Mouse (Mus musculus): Measurements from ENCODE around the gene Col4a3.
A peak's percentile ranks its signal among the peaks of the same experiment; 100 is the strongest.

Gene Col4a3

DNA sequence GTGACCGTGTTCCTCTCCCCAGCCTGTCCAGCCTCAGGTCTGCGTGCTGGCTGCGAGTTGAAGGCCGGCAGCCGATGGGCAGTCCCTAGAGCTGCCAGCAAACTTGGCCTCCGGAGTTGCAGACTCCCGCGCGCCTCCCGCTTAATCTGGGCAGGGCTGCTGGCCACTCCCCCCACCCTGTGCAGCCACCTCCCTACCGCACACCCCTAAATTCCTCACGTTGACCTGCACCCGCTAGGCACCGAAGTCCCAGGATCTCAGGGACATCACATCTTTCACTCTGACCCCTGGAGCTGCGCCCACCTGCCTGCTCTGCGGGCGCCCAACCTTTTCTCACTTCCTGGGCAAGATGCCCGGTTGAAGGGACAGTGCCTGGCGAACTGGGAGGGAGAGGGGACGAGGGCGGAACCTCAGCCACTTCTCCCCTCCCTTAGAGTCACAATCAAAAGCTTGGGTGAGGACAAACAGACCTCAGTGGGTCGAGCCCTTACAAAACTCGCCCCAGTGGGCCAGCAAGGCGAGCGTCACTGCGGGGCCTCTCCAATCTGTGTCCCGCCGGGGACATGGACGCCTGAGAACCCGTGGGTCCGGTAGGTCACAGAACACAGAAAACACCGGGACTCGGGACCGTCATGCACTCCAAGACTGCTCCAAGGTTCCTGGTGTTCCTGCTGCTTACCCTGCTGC, at the start of gene Col4a3, which contains the start of gene Col4a4:
Gene Col4a3 (plus strand): TSS at position 209 of the 687 bp plus-strand sequence.
Gene Col4a4 (minus strand): TSS at position 137 of the 687 bp plus-strand sequence.
- ATAC-seq (ENCODE audit: insufficient number of reproducible peaks, low FRiP score, low TSS enrichment), result peak; percentile 71

GRCm38 (mm10) chr1:82537848-82538247, 48.9 kb upstream of the Col4a3 start:
- no peak for ATAC-seq (ENCODE audit: insufficient number of reproducible peaks, low FRiP score, low TSS enrichment)

DNA sequence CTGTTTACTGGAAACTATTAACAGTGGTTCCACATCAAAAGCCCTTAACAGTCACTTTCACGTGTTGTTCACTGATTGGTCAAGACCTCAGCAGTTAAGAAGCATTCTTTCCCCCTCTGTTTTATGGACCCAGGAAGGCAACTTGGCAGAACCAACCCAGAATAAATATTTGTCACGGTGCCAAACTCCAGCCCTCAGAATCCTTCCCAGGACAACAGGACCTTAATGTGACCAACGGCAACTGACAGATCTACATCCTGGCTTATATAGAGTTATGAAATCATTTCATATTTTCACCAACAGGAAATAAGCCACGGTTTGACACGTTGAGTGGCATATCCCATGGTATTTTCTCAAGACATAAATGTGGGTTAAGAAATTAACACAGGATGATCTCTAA, 46.7 kb upstream of the Col4a3 start:
- no peak for ATAC-seq (ENCODE audit: insufficient number of reproducible peaks, low FRiP score, low TSS enrichment)

DNA sequence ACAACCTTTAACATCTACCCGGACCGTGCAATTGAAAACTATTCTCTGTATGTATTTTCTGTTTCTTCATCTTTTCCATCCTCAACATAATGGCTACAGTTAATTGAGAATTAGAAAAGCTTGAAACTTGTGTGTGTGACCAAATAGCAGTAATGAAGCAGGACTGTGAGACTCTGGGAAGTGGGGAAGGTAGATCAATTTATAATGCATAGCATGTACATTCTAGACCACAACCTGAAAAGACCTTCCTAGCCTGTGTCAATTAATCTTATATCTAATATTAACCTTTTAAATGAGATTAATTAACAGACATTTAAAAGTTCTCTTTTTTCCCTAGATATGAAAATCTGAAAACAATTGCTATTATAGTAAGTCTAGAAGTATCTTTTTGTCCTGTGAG, 42.8 kb upstream of the Col4a3 start:
- ATAC-seq (ENCODE audit: insufficient number of reproducible peaks, low FRiP score, low TSS enrichment), result no peak

DNA sequence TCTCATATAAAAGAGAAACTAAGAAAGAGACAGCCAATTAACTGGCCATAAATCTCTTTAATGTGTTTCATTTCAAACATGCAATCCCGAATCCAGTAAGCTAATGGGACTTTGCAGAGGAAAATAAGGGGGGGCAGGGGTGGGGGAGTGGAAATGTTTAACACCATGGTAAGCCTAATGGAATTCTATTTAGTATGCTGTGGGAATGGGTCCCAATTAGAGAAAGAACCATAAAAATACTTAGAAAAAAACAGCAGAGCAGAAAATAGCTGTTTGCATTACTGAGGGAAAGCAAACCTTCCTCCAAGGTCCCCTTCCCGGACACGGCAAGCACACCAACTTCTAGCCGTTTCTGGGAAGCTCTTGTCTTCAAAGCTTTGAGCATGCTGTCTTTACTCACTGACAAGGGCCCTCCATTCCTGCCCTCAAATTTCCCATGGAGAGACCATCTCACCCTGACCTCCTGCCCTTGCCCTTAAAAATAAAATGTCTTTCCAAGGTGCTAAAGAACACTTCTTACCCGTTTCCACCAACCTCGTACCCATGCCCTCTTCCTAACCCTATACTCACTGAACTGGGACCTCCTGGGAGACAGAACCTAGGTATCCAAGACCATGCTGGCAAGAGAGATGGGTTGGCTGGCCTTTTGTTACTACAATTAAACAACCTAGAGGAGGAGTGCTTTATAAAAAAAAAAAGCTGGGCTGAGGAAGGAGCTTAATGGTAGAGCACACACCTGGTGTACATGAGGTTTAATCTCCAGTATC, 42.1 kb upstream of the Col4a3 start:
- no peak for ATAC-seq (ENCODE audit: insufficient number of reproducible peaks, low FRiP score, low TSS enrichment)

GRCm38 (mm10) chr1:82545199-82545960, 41.3 kb upstream of the Col4a3 start:
- ATAC-seq (ENCODE audit: insufficient number of reproducible peaks, low FRiP score, low TSS enrichment), result no peak

DNA sequence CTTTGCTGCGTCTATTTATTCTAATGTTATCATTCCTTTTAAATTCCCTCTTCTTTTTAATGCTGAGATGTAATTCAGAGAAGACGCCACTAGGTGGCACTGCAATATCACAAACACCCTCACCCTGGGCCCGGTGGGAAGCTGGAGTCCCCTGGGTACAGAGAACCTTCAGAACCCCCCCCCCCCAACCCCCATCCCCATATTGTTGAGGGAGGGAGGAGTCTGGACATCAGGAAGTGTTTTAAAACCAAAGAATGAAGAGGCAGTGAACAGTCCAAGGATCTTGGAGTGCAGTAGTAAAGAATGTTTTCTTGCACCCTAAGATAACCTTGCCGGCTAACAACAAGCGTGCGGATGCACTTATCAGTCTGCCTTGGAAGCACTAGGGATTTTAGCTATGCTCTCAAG, 32.3 kb upstream of the Col4a3 start:
- peak; percentile 26; the same call in 1 of the 2 replicates for ATAC-seq (ENCODE audit: insufficient number of reproducible peaks, low FRiP score, low TSS enrichment)

DNA sequence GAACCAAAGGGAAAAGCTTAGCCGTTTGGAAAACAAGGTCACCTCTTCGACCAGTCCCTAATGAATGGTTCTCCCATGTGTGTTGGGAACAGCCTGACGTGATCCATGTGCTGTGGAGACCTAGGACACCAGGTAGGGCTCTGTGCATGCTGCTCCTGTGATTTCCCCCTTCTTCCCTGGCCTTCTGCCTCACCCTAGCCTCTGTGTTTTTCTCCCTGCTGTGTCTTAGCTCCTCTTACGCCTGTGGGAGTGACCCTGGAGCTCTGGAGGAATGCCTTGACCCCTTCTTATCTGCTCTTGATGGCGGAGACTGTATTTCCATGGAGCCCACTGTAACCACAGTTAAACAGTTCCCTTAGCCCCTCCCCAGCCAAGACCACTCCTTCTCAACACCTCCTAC, 31.8 kb upstream of the Col4a3 start:
- ATAC-seq (ENCODE audit: insufficient number of reproducible peaks, low FRiP score, low TSS enrichment), result no peak

DNA sequence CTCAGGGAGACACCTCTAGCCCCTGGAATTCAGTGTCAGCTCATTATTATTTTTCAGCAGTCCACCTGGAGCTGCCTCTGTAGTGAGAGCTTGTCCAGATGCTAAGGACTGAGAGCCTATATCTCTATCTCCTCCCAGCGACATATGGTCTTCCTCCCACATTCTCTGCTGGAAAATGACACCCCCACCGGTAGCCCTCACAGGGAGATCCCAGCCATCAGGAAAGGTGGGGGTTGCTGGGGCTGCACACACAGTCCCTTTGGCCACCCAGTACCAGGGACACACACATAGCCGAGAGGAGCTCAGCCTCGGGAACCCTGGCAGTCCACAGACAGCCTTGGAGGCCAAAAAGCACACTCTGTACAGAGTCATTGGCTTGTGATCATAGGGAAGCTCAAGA, 26.5 kb upstream of the Col4a3 start:
- ATAC-seq (ENCODE audit: insufficient number of reproducible peaks, low FRiP score, low TSS enrichment), result no peak

DNA sequence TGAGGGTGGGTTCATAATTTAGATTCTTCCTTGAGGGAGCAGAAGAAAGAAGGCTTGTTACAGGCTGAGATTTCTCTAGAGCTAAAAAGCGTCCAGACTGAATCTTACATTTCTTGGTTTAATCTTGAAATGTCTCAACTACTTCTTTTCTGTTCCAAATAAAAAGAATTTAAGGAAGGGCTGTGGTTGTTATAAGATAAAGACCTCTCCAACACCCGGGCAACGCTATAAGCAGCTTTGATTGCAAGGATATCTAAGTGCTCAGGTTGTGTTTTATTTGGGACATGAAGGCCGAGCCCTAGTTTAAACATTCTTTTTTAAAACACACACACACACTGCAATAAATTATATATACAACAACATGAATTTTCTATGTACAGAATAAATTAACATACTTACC, 17.3 kb upstream of the Col4a3 start:
- no peak for ATAC-seq (ENCODE audit: insufficient number of reproducible peaks, low FRiP score, low TSS enrichment)

DNA sequence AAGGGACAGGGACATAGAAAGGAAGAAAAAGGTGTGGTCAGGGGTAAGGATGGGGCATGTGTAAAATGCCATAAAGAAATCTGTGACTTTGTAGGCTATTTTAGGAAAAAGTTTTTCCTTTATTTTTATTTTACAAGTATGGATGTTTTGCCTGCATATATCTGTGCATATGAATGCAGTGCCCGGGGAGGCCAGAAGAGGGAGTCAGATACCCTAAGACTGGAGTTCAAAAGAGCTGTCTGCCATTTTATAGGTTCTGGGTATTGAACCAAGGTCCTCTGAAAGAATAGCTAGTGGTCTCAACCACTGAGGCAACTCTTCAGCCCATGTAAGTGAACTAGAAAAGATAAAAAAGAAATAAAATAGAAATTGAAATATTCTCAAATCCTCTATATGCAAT, 15.0 kb upstream of the Col4a3 start:
- no peak for ATAC-seq (ENCODE audit: insufficient number of reproducible peaks, low FRiP score, low TSS enrichment)

GRCm38 (mm10) chr1:82575681-82576080, 11.0 kb upstream of the Col4a3 start:
- no peak for ATAC-seq (ENCODE audit: insufficient number of reproducible peaks, low FRiP score, low TSS enrichment)

GRCm38 (mm10) chr1:82576182-82576581, 10.5 kb upstream of the Col4a3 start:
- ATAC-seq (ENCODE audit: insufficient number of reproducible peaks, low FRiP score, low TSS enrichment), result no peak

GRCm38 (mm10) chr1:82577339-82577738, 9.4 kb upstream of the Col4a3 start:
- no peak for ATAC-seq (ENCODE audit: insufficient number of reproducible peaks, low FRiP score, low TSS enrichment)

DNA sequence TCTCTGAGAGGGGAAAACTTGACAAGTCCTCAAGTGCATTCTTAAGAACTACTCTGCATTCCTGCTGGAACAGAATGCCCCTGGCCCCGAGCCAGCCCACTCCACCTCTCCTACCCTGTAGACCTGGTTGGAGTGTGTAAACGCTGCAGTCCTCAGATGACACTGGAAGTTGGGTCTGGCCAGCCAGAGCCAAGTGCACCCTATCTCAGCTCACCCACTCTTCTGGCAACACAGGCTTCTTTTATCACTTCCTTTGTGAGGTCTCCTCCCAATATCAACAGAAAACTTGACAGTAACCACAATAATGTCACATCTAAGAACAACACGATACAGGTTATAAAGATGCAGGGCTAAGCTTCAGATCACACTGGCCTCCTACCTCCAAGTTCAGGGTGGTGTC, 8.8 kb upstream of the Col4a3 start:
- ATAC-seq (ENCODE audit: insufficient number of reproducible peaks, low FRiP score, low TSS enrichment), result no peak

GRCm38 (mm10) chr1:82578320-82578719, 8.4 kb upstream of the Col4a3 start:
- ATAC-seq (ENCODE audit: insufficient number of reproducible peaks, low FRiP score, low TSS enrichment), result no peak

DNA sequence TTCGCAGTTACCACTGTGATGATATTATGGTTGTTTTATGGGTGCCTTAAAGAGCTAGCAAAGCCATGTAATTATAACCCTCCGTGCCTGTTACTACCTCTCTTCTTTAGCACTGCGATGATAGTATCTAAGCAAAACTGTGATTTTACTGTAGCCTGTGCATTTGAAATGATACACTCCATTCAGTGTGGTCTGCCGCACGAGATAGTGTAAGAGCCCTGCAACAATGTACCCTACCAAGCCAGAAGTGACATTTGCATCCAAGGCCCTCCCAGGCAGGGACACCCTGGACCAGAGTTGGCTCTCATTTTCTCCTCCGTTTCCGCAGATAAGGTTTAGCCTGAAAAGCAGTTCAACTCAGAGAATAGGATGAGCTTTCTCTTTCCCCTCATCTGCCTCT, 740 bp upstream of the Col4a3 start:
- no peak for ATAC-seq (ENCODE audit: insufficient number of reproducible peaks, low FRiP score, low TSS enrichment)

DNA sequence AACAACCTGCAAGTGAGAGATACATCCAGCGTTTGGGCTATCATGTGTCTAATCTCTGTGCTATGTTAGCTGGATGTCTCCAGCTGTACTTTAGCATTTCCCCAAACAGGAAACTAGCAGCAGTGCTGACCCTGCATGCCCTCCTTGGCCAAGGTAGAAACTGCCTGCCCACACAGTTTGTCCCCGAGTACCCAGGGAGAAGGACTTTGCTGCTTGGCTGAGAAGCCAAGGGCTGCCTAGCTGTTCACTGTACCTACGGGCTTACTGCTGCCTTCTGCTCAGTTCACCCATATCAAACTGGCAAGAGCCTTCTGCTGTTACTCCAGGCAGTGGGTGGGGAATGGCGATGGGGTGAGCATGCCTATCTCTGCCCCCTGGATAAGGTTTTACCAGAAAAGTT, 3.5 kb downstream of the Col4a3 start:
- ATAC-seq (ENCODE audit: insufficient number of reproducible peaks, low FRiP score, low TSS enrichment), result no peak

- no peak for ATAC-seq (ENCODE audit: insufficient number of reproducible peaks, low FRiP score, low TSS enrichment)
Measured at GRCm38 (mm10) chr1:82596864-82597596, 10.3 kb downstream of the Col4a3 start.

DNA sequence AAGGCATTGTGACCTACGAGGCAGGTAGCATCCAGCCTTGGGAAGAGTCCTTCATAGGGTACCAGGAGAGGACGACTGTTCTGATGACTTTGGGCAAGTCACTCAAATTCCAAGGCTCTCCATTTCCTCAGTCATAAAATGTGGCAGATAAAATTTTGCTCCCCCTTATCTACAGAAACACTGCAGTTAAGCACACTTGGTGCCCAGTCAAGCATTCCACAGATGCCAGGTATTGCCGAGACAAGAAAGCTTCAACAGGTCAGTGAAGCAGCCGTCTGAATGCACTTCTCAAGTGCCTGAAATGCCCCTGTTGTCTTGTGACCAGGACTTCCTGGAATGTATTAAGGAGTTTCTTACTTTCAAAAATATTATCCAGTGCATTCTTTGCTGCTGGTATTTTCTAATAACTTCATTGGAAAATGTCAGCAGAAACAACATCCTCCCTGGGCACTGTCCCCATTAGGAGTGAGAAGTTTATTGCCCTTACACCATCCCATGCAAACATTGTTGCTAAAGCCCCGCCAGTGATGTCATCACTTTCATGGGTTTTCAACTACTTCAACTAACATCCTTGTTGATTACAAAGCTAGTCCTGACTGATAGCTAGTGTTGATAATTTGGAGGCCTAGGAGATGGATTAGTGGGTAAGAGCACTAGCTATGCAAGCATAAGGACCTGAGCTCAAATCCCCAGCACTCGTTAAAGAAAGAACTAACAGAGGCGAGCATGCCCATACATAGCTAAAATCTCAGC, 16.7 kb downstream of the Col4a3 start:
- no peak for ATAC-seq (ENCODE audit: insufficient number of reproducible peaks, low FRiP score, low TSS enrichment)
